Mouse (Mus musculus): ENCODE measurements at regions not wholly inside any gene's neighbourhood (a gene's known extent, or its start where the extent isn't known, plus 50 kb on each side); places are given as distances from the start of the nearest gene placed in this dataset.

DNA sequence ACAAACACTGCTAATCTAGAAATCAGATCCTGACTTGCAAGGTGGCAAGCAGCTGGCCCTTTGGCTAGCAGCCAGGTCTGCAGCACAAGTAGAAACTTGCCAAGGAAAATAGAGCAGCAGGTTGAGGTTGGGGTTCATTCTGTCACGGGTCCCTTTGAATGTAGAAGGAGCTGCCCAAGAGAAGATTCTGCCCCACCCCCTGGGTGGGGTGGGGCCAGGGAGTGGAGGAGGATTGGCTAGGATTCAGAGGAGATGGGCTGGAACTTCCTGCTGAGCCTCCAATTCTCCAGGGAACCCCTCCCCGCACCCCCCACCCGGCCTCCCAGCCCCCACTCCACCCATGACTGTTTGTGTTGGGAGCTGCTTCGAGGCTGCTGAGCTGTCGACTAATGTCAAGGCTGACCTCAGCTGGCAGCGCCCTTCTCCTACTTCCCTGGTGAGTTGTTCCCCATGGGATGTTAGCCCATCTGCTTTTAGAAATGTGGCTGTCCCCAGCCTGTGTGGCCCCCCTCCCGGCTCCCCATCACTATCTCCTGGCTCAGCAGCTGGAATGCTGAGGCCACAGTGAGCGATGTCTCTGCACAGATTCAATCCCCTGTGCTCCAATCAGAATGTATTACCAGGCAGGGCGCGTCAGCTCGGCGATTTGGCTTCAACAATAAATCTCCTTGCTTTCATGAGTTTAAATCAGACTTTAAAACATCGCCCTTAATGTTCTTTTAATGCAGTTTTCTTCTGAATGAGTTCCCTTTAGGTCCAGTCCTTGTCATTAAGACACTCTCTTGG lies 447.8 kb upstream of the Kif2a start:
- peak; percentile 40 for DNase-seq

DNA sequence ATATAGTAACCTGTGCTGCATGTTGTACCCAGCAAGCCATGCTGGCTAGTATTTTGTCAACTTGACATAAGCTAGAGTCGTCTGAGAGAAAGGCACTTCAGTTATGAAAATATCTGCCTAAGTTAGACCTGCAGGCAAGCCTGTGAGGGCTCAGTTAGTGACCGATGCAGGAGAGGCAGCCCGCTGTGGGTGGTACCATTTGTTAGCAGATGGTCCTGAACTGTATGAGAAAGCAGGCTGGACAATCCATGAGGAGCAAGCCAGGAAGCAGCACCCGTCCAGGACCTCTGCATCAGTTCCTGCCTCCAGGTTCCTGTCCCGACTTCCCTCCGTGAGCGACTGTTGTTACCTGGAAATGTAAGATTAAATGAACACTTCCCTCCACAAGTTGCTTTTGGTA lies 440.9 kb upstream of the Kif2a start:
- no peak for DNase-seq

DNA sequence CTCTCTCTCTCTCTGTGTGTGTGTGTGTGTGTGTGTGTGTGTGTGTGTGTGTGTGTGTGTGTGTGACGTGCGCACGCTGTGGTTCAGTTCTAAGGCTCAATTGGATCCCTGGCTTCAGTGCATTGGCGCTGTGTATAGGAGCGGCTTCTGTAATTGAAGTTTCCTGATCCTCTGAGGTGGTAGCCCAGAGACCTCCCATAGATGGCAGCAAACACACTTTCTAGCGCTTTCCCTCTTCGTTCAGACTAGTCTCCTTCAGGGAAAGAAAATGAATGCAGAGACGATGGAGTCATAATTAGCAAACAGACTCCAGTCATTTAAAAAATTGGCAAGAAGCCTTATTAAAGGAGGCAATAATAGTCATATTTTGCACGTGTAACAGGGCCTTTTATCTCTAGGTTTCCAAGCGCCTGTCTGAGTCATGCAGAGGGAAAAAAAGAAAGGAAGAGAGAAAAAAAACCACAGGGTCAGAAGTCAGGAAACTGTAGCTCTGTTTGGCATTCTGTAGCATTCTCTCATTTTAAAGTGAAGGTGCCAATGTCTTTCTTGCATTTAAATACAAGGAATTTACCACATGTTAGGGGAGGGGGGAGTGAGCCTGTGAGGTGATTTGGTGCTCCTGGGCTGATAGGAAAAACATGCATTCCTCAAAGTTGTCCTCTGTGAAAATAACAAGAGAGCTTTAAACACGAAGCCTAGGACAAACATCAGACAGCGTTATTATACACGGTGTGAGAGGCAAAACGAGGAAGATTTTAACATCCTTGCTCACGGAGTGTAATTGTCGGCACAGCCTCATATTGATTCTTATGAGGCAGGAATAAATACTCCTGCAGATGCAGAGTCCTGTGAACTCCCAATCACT lies 439.4 kb upstream of the Kif2a start:
- DNase-seq, result peak; percentile 71

DNA sequence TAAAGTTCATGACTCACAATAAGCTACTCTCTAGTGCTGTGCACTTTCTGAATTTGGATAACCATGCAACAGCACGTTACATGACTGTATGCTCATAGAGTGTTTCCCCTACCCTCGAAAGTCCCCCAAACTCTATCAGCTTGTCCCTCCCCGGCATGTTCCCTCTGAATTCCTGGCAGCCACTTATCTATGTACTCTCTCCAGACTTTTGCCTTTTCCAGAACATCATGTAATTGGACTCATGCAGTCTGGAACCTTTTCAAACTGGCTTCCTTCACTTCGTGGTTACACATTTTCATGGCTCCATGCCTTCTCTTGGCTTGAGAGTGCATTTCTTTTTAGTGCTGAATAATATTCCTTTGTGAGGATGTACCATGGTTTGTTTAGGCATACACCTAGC lies 436.8 kb upstream of the Kif2a start:
- DNase-seq, result no peak

DNA sequence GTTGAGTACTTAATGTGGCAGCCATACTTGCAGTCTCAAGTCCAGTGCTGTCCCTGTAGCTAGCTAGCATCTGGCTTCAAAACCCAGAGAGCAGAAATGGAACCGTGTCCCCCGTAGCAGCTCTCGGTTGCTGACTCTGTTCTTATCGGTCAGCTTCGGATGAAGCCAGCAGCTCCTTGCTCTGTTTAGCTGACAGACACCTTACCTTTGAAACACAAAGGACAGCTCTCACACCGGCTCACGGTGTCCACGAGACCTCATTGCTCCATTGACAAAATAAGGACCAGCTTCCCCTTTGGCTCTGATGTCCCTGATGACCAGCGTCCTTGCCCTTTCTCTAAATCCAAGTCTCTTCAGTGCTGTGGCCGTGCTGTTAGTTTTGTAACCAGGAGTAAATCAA lies 435.3 kb upstream of the Kif2a start:
- no peak for DNase-seq

DNA sequence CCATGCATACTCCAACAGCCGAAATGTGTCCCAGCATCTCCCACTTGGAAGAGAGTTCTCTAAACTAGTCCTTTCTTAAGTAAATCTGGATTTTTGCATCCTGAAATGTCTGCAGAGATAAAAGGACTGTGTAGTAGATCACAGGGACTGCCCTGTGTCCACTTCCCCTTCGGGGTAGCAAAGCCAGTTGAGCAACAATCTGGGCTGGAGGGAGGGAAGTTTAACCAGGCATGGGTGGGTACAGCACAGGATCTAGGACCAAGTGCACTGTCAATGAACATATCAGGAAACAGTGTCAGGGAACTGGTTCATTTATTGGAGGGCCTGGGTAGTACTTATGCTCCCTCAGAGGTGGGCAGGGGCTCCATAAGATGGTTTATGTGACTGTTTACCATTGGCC lies 434.5 kb upstream of the Kif2a start:
- no peak for DNase-seq

DNA sequence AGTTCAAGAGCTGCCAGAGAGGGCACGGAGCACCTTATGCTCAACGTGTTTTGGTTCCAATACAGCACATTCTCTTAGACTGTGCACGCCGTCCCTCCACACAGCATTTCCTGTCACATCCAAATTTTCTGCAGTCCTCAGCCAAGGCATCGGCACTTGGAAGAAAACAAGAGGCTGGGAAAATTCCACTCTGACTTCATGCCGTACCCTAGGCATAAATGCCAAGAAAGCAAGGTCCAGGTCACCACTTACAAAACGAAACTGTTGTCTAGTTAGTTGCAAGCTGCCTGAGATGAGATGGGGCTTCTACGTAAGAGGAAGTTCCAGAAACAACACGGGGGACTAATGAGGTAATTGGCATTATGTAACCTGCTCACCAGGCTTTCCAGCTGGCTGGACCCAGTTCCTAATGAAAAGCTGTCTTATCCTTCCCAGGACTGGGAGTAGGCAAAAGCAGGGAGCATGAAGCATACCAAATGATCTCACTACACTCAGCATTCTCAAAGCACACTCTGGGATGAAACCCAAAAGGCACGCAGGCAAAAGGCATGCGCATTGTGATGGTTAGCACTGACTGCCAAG lies 427.8 kb upstream of the Kif2a start:
- peak; percentile 39 for DNase-seq

DNA sequence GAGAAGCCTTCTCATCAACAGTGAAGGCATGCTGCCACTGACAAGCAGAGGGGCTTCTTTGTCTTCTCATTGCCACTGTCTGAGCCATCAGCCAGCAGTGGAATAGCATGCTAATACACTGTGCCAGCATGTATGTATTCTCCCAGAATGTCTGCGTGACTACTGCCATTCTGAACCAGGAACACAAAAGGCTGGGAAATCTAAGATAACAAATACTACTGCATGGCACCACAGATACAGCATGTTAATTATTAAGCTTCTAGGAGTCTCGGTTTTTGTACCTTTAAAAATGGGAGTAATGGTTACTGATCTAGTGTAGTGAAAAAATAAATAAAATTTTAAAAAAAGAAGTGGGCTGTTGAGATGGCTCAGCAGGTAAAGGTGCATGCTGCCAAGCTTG lies 425.9 kb upstream of the Kif2a start:
- no peak for DNase-seq

DNA sequence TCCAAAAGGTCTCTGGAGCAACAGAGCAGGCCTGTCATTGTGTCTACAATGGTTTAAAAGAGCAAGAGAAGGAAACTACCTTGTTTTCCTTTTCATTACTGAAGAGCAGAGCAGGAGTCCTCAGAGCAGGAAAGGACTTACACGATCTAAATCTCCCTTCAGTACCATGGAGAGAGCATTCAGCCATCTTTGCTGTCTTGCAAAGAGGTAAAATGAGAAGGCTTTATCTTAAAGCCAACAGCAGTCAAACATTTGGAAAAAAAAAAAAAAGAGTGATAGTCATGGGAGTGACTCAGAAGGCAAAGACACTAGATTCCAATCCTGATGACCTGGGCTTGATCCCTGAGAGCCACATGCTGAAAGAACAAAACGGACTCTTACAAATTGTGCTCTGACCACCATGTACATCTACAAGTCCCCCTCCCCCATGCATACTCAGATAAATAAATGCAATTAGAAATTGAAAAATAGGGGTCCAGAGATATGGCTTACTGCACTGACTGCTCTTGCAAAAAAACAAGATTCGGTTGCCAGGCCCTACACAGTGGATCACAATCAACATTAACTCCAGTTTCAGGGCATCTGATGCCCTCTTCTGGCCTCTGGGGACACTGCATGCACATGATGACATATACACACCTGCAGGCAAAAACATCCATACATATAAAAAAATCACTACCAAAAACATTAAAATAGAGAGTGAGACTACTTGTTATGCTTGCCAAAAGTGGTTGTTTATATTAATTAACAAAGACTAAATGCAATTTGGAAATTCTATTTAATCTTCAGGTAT lies 397.6 kb upstream of the Kif2a start:
- no peak for DNase-seq

DNA sequence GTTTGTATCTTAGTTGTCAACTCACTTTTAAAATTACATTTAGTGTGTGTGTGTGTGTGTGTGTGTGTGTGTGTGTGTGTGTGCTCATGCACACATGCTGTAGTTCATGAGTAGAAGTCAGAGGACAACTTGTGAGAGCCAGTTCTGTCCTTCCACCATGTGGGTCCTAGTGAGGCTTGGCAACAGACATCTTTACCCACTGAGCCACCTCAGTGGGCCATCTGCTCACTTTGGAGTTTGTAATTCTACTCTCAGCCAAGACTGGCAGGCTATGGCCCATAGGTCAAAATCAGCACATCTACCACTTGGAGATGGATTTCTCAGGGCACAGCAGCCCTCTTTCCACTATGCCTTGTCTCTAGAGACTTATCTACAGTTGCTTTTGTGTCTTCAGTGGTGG lies 388.3 kb upstream of the Kif2a start:
- no peak for DNase-seq

DNA sequence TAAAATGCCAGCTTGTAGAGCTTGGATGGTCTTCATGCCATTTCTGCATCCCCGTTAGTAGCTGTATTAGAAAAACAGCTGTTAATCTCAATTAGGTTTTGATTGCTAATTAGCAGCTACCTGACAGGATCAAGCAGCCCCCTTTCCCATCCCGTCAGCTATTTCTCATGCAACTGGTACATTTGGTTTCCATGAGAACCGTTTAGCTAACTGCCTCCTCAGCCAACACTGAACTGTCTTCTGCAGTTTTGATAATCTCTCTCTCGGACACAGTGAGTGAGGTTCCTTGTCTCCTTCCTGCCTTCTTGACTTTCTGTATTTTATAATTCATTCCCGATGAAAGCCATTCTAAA lies 385.7 kb upstream of the Kif2a start:
- DNase-seq, result no peak

DNA sequence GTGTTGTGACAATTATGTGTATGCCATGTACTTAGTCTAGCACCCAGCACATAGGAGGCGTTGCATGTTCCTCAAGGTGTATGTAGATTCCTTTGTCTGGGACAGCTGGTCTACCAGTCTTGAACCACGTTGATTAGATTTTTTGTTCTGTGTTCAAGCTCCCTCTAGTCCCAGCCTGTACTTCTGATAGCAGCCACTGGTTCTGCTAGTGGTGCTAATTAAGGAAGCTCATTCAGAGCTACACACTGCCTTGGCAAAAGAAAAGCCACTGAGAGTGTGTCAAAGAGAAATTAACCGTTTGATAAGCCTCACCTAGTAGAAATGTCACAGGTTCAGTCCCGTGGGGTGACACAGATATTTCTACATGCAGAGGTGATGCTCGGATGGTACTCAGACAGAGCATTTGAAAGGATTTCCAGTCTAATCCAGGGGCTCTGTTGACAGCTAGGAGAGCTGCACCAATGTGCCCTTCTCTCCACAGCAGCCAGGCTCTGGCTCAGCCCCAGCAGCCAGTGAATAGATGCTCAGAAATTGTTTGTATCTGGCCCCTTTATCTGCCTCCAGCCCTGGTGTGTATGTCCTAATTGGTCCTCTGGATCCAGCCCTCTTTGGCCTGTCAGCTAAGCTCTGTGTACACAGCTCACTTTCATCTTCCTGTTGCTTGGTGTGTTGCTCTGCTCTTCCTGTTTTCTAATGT lies 385.2 kb upstream of the Kif2a start:
- no peak for DNase-seq

DNA sequence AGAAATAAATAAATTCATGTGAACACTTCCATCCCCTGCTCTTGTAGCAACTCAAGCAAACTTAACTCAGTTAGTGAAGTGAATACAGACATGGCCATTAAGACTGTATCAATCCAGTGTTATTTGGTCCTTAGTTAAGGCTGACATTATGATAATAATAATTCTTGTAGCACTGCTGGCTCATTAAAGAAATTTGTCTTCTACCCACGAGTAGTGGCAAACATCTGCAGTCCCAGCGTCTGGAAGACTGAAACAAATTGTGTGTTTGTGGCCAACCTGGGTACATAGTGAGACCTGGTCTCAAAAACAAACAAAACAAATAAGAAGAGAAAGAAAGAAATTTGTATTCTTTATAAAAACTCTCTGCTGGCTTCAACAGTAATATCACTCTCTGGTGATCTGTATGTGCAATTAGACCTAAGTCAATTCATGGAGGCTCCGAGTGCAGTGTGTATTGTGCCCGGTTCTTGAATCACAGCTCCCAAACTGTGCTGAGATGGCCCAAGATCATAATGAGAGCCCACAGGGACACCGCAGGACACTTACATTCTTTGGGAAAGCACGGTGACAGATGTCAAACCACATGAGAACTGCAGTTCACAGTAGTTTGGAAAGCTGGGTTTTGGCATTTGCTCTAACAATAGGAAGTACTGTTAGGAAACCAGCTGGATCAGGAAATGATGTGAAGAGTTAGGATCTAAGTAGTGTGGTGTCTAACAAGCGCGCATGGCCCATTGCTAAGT lies 376.9 kb upstream of the Kif2a start:
- DNase-seq, result no peak

DNA sequence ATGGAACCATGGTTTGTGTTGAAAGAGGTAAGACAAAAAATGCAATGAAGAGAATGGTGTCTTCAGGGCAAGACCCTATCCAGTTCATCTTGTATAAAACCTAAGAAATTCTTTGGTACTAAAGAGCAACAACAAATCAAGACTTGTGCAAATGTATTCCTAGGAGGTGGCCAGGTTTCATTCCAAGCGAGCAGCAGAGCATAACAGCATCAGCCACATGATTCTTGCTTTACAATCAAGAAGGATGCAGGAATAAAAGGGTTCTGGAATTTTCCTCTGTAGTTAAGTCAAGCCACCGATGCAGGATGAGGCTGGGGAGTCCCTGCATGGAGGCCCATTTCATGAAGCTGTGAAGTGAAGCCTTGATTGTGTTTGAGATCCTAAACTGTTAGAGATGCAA lies 374.1 kb upstream of the Kif2a start:
- no peak for DNase-seq

DNA sequence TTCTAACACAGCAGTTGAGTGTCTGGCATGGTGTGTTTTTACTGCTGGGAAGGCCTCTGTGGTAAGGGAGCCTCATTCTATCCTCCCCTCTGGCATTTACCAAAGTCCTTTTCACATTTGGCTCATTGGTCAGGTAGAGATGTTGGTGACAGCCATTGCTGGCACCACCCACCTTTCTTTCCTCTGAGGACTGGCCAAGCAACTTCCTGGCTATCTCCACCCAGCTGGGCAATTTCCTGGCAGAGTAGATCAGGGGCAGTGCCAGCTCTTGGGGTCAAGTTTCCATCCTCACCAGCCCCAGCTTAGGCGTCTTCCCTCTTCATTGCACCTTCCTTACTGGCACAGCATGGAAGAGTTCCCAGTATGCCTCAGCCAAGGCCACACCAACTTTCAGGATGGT lies 372.5 kb upstream of the Kif2a start:
- no peak for DNase-seq

DNA sequence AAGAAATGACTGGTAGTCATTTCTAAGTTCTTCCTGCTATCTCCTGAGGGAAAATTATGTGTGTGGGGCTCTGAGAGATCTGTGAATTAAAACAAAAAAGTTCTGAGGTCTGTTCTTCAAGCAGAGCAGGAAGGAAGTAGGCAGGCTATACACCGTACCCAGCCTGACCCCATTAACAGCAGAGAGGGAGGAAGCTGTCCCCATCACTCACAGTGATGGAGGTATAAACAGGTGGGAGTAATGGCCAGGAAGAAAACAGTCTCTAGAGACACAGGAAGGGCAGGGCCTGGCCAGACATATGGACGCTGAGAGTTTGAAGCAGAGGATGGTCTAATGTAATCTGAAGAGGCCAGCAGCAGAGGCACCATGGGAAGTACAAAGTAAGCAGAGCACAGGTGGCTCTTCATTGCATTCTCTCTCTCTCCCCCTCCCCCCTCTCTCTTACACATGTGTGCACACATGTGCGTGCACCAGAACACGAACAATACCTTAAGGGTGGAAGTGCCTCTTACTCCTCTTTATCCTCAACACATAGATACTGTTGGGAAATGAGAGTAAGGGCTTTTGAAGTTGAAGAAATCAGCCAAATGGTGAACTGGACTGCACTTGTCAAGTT lies 367.7 kb upstream of the Kif2a start:
- DNase-seq, result no peak

DNA sequence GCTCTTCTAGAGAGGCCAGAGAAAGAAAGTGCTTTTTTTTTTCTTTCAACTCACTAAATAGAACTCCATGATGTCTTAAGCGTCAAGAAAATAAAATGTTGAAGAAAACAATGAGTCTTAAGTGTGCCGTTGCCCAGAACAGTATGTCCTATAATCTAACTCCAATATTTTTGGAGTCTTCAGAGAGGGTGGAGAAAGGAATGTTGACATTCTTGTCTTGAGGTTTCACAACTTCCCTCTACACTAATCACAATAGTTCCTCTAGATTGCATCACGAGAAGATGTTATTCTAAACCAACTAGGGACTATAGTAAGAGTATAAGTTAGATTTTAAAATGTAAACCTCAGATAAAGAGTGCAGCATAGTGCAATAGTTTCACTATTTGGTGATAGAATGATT lies 367.1 kb upstream of the Kif2a start:
- DNase-seq, result no peak

DNA sequence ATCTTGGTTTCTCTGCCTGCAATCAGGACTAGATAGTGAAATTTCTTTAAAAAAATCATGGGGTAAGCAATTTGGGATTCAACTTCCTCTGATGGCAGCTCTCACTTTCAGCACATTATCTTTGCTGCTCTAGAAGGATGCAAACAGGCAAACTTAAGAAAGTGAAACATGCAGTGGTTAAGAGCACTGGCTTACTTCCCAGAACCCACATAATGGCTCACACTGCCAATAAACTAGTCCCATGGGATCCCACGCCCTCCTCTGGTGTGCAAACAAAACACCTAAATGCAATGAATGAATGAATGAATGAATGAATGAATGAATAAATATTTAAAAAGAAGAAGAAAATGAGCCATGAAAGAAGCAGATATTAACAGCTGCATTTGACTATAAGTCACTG lies 356.1 kb upstream of the Kif2a start:
- no peak for DNase-seq

DNA sequence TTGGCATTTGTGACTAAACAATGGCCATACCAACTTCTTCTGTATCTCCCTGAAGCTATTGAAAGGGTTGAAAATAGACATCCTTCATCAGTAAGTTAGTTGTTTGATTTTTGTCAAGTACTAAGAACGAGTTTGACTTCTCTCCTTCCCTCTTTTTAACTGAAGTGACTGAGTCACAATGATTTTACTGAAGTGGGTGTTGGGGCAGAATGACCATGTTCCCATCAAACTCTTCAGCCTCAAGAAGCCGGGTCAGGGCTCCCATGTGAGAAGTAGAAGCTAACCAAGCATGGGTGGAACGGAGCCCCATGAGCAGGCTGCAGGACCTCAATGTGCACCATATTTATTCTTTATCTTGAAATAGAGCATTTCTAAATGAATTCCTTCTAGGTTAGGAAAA lies 350.7 kb upstream of the Kif2a start:
- DNase-seq, result no peak

DNA sequence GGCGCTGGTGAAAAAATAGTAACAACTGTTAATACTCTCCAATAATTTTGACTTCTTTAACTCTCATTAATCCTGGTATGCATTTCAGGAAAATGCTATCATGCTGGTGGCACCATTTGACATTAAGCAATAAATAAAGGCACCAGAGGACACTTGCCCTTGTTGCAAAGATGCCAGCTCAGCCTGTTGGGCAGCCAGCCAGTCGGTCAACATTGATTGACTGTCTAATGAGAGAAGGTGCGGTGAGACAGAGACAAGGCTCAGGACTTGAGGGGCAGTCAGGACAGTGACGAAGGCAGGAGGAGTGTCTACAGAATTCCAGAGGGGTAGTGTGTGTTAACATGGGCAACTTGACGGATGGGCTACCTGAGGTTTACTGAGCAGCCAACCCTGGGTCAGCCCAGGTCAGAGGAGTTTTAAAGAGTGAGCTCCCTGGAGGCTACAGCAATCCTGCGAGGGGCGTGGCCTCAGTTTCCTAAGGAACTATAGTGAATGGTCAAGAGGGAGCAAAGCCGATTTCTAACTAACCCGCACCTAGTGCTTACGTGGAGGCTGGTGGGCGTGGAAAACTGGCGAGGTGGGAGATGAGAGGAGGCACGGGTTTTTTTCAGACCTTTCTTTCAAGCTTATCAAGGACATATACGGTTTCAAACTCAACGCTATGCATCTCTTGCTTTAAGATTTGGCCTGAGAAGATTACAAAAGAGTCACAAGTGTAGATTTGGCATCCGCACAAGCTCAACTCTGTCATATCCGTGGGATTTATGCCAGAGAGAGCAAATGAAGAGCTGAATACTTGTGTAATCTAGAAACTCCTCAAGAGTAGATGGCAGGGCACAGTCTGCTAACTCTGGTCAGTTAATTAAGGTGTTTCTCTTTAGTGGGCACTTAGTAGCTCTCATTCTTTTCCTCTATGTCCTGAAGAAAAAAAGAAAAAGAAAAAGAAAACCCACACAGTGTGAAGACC lies 350.0 kb upstream of the Kif2a start:
- DNase-seq, result peak; percentile 50
